Mouse (Mus musculus): ENCODE data around the gene Dedd2. TPM values are rescaled to one million over a fixed set of nuclear protein-coding genes. Genes with fewer than 3 reads are reported as not detected.

Gene Dedd2
- polyA plus RNA-seq, 1 experiment from 2014 or later = 11.2 TPM

DNA sequence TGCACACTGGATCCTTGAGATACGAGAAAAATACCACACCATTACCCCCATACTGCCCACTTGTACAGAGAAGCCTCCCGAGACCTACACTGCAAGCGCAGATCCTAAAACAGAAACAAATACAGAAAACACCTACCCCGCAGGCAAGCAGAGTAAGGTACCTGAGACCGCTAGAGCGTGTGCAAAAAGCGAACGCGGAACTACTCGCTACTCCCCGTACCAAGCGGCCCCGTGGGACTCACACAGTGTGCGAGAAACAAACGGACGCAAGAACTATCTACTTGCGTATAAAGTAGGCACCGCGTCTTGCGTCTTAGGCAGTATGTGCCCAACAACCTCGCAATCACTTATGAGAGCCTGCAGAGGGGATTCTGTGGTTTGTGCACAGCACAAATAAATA is 38.6 kb downstream of the Dedd2 start:
- Histone ChIP-seq H3K4me1 (peaks cover 19% of the 10 kb centered on the region), H3K36me3 (no peaks in the 10 kb centered on the region), H3K27me3 (peaks cover 80% of the 10 kb centered on the region), H3K9ac (no peak overlapping the region), H3K4me3 (0 out of 2 replicates have a peak overlapping the region, but pooled peaks have one; percentile 3), H3K9me3 (no peaks in the 10 kb centered on the region), H3K4me2 (no peak overlapping the region), H3K27ac (no peak overlapping the region)
- WGBS = 8% methylated on average over 21 of the region's 21 CpGs
- no peak for ATAC-seq (ENCODE audit: borderline replicate concordance, extremely low read depth, low FRiP score, low TSS enrichment)

DNA sequence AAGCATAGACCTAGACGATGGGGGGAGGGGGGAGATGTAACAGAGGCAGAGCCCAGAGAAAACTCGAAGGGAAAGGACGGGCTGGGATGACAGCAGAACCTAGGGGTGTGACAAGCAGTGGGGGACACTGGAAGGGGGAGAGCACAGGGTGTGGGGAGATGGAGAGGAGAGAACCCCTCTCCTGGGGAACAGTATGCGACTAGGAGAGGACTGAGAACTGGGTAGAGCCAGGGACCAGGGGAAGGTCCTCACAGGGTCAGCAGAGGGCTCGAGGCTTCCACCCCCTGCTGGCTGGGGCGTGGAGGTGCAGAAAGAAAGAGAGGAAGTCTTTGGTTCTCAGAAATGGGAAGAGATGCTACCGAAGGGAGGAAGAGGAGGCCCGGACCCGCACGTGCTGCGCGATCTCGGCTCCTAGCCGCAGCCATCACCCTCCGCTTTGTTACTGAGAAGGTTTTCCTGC is 39.1 kb downstream of the Dedd2 start:
- no peaks in the 10 kb centered on the region for H3K36me3 ChIP-seq
- H3K4me1 ChIP-seq = peaks cover 19% of the 10 kb centered on the region
- H3K9ac ChIP-seq = no peak overlapping the region
- H3K4me3 ChIP-seq = 0 out of 2 replicates have a peak overlapping the region, but pooled peaks have one; percentile 3
- no peak for ATAC-seq (ENCODE audit: borderline replicate concordance, extremely low read depth, low FRiP score, low TSS enrichment)
- 2% methylated on average over 4 of the region's 15 CpGs for WGBS
- no peaks in the 10 kb centered on the region for H3K9me3 ChIP-seq
- peaks cover 84% of the 10 kb centered on the region for H3K27me3 ChIP-seq
- H3K4me2 ChIP-seq = no peak overlapping the region
- no peak overlapping the region for H3K27ac ChIP-seq

DNA sequence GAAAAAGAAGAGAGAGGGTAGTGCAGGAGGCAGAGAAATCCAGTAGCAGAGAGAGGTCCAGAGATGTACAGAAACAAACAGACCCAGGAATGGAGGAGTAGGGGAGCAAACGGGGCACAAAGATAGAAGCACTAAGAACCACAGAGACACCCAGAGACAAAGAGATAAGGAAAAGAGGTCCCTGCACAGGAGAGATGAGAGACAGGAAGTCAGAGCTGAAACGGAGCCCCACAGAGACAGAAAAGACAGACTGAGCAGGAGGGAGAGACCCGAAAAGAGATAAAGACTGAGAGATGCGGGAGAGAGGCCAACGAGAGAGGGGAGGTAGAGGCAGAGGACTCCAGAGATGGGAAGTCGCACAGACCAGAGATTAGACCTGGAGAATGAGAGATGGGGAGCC is 39.9 kb downstream of the Dedd2 start:
- 7% methylated on average over 6 of the region's 6 CpGs for WGBS
- Histone ChIP-seq H3K27ac (no peak overlapping the region), H3K4me3 (no peak overlapping the region), H3K4me2 (no peak overlapping the region), H3K27me3 (peaks cover 92% of the 10 kb centered on the region), H3K36me3 (no peaks in the 10 kb centered on the region), H3K9ac (no peak overlapping the region), H3K9me3 (no peaks in the 10 kb centered on the region), H3K4me1 (peaks cover 19% of the 10 kb centered on the region)
- ATAC-seq (ENCODE audit: borderline replicate concordance, extremely low read depth, low FRiP score, low TSS enrichment) = no peak

DNA sequence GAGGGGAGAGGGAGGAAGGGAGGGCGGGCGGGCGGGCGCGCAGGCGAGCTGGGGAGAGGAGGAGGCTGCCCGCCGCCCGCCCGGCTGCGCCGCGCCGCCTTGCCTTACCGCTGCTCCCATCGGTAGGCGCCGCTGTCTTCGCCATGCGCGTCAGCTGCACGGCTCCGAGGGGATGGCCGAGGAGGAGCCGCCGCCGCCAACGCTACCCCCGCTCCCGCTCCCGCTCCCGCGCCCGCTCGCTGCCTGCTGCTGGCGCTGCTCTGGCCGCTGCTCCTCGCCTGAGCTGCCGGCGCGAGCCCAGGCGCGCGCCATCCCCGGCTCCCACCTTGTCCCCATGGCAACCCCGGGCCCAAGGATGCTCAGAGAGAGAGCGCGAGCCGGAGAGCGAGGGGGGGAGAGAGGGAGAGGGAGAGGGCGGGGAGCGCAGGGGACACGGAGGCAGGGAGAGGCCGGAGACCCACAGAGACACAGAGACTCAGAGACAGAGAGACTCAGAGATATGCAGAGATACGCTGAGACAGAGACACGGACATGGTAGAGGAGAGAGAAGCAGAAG is 40.7 kb downstream of the Dedd2 start, which contains the start of gene Pou2f2:
Gene Pou2f2 (minus strand): TSS at position 121 of the 556 bp plus-strand sequence.
- WGBS = under 1% methylated on average over 29 of the region's 56 CpGs
- peak; percentile 82 for ATAC-seq (ENCODE audit: borderline replicate concordance, extremely low read depth, low FRiP score, low TSS enrichment)

DNA sequence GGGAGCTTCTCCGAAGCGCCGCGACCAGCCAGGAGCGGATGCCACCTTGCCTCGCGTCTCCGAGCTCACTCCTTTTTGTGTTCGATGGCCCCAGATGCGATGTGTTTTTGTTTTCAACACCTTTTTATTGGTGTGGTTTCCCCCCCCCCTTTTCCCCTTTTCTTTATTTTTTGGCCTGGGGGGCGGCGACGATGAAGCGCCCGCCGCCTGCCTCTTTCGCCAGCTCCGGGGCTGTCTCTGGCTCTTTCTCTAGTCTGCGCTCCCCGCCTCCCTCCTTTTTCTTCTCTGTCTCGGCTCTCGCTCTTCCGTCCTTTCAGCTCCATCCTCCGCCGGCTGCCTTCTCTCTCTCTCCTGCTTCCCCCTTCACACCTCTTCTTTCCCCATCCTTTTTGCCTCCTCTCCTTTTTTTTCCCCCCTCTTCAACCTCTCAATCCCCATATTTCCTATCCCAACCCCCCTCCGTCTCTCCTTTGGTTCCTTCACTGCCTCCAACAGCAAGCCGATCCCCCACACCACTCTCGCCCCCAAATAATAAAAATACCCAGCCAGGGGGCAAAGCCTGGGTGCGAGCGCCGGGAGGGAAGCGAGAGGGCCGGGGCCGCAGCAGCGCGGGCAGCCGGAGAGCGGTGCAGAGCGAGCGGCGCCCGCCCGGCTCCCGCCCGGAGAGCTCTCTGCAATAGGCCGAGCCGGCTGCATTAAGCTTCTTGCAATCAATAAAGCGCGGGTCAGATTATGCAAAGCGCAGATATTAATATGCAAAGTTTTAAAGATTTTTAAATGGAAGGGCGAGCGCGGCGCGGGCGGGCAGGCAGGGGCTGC is 41.4 kb downstream of the Dedd2 start:
- ATAC-seq (ENCODE audit: borderline replicate concordance, extremely low read depth, low FRiP score, low TSS enrichment) = peak; percentile 66
- H3K4me1 ChIP-seq = peaks cover 19% of the 10 kb centered on the region
- peaks cover 94% of the 10 kb centered on the region for H3K27me3 ChIP-seq
- H3K27ac ChIP-seq = no peak overlapping the region
- peak overlapping the region; percentile 24; the same call in 1 of the 2 replicates for H3K9ac ChIP-seq
- no peaks in the 10 kb centered on the region for H3K36me3 ChIP-seq
- H3K9me3 ChIP-seq = no peaks in the 10 kb centered on the region
- WGBS = under 1% methylated on average over 56 of the region's 56 CpGs
- peak overlapping the region; percentile 76 for H3K4me2 ChIP-seq
- H3K4me3 ChIP-seq = peak overlapping the region; percentile 45

More for the DNA sequence above, 40.7 kb downstream of the Dedd2 start, which contains the start of gene Pou2f2:
- Histone ChIP-seq H3K4me2 (peak within 1 kb of the TSS; percentile 76), H3K27ac (no peak within 1 kb of the TSS), H3K27me3 (peaks cover 97% of the 10 kb centered on the region), H3K4me3 (peak within 1 kb of the TSS; percentile 45), H3K36me3 (no peaks in the 10 kb centered on the region), H3K9ac (peak within 1 kb of the TSS; percentile 24; the same call in 1 of the 2 replicates), H3K4me1 (peaks cover 19% of the 10 kb centered on the region), H3K9me3 (no peaks in the 10 kb centered on the region)

DNA sequence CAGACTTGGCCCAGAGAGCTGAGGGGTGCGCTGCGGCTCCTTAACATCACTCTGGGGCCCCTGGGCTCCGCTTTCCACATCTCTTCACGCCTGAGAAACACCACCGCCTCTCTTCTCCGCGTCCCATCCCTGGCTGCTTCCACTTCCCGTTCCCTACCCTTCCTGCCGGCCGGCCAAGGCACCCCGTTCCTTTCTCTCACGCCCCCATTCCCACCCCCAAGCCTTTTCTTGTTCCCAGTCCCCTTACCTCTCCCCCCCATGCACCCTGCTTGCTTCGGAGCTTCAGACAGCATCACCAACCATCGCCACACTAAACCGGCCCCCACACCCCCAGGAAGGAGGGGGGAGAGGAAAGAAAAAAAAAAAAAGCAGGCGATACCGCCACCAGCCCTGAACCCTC is 42.1 kb downstream of the Dedd2 start:
- no peaks in the 10 kb centered on the region for H3K36me3 ChIP-seq
- H3K4me3 ChIP-seq = peak overlapping the region; percentile 45
- peak overlapping the region; percentile 76 for H3K4me2 ChIP-seq
- H3K9me3 ChIP-seq = no peaks in the 10 kb centered on the region
- WGBS = 4% methylated on average over 17 of the region's 17 CpGs
- H3K27me3 ChIP-seq = peaks cover 87% of the 10 kb centered on the region
- H3K27ac ChIP-seq = no peak overlapping the region
- H3K9ac ChIP-seq = no peak overlapping the region
- ATAC-seq (ENCODE audit: borderline replicate concordance, extremely low read depth, low FRiP score, low TSS enrichment) = no peak
- H3K4me1 ChIP-seq = peaks cover 19% of the 10 kb centered on the region

DNA sequence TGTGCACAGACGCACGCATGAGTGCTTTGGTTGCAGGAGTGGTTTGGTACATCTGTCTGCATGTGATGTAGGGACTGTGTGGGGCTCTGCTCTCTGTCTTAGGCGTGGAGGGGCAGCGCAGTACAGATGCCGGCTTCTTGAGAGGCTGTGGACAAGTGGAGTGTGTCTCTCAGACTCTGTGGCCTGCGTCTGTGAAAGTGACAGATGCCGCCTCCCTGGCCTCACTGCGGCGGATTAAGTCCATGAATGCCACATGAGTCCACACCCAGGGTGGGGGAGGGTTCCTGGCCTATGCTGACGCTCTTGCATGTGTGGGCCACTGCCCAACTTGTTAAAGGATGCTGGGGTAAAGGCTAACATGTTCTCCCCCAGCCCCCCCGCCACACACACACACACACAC is 46.1 kb downstream of the Dedd2 start:
- H3K4me1 ChIP-seq = peaks cover 10% of the 10 kb centered on the region
- WGBS = 60% methylated on average over 11 of the region's 11 CpGs

DNA sequence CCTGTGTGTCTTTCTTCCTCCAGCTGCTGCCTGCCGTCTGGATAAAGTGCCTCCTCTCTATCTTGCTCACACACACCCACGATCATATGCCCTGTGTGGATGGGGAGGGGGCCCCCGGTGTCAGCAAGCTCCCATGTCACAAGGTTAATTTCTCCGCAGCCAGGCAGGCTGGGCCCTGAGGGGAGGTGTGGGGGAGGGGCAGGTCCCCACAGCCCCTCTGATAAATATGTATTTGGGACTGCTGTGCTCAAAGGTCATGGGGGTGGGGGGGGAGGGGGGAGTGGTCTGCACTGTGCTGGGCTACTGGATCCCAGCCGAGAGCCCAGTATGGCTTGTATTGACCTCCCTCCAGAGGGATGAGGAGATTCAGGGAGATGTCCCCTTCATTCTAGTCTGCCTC is 47.7 kb downstream of the Dedd2 start:
- Histone ChIP-seq H3K9ac (no peak overlapping the region), H3K27ac (no peak overlapping the region), H3K9me3 (no peaks in the 10 kb centered on the region), H3K4me3 (no peak overlapping the region), H3K4me1 (no peaks in the 10 kb centered on the region), H3K36me3 (no peaks in the 10 kb centered on the region), H3K27me3 (peaks cover 30% of the 10 kb centered on the region), H3K4me2 (no peak overlapping the region)
- WGBS = 23% methylated on average over 5 of the region's 5 CpGs
- ATAC-seq (ENCODE audit: borderline replicate concordance, extremely low read depth, low FRiP score, low TSS enrichment) = no peak

More for the DNA sequence above, 46.1 kb downstream of the Dedd2 start:
- ATAC-seq (ENCODE audit: borderline replicate concordance, extremely low read depth, low FRiP score, low TSS enrichment) = no peak
- Histone ChIP-seq H3K9me3 (no peaks in the 10 kb centered on the region), H3K27me3 (peaks cover 47% of the 10 kb centered on the region), H3K27ac (no peak overlapping the region), H3K4me2 (no peak overlapping the region), H3K9ac (no peak overlapping the region), H3K36me3 (no peaks in the 10 kb centered on the region), H3K4me3 (no peak overlapping the region)

DNA sequence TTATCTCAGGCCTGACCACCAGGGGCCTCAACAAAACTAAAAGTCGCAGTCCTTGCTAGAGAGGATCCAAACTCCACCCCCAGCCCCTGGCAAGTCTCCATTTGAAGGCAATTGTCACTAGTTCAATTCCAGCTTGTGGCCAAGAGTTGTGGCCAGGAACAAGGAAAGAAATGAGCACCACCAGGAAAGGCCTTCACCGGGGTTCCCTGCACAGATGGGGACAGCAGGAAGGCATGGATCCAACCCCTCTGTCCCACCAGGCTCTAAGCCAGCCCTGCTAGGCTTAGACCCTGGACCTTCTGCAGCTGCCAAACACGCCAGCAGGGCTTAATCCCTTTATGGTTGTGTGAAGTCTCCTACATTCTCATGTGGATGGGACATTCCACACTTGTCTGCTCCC is 49.8 kb downstream of the Dedd2 start:
- H3K4me3 ChIP-seq = no peak overlapping the region
- no peaks in the 10 kb centered on the region for H3K36me3 ChIP-seq
- 30% methylated on average over 3 of the region's 3 CpGs for WGBS
- ATAC-seq (ENCODE audit: borderline replicate concordance, extremely low read depth, low FRiP score, low TSS enrichment) = no peak
- H3K9ac ChIP-seq = no peak overlapping the region
- peaks cover 9% of the 10 kb centered on the region for H3K27me3 ChIP-seq
- no peak overlapping the region for H3K27ac ChIP-seq
- no peaks in the 10 kb centered on the region for H3K9me3 ChIP-seq
- no peak overlapping the region for H3K4me2 ChIP-seq
- H3K4me1 ChIP-seq = no peaks in the 10 kb centered on the region

DNA sequence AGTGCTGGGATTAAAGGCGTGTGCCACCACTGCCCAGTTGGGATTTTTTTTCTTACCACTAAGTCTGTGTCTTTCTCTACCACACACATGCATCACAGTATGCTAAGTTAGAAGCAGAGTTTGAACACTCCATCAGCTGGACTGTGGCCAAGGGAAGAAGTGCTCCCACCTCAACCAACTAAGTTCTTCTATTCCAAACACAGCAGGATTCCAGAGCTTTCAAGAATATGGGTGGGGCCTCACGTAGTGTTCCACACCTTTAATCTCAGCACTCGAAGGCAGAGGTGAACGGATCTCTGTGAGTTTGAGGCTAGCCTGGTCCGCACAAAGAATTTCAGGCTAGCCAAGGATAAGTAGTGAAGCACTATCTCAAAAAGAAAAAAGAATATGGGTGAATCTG is 54.3 kb downstream of the Dedd2 start:
- Histone ChIP-seq H3K27ac (no peak overlapping the region), H3K9ac (no peak overlapping the region), H3K4me1 (no peaks in the 10 kb centered on the region), H3K4me2 (no peak overlapping the region), H3K27me3 (peaks cover 5% of the 10 kb centered on the region; the same call in 1 of the 2 replicates), H3K9me3 (no peaks in the 10 kb centered on the region), H3K4me3 (no peak overlapping the region), H3K36me3 (no peaks in the 10 kb centered on the region)
- 62% methylated on average over 5 of the region's 5 CpGs for WGBS
- ATAC-seq (ENCODE audit: borderline replicate concordance, extremely low read depth, low FRiP score, low TSS enrichment) = no peak

DNA sequence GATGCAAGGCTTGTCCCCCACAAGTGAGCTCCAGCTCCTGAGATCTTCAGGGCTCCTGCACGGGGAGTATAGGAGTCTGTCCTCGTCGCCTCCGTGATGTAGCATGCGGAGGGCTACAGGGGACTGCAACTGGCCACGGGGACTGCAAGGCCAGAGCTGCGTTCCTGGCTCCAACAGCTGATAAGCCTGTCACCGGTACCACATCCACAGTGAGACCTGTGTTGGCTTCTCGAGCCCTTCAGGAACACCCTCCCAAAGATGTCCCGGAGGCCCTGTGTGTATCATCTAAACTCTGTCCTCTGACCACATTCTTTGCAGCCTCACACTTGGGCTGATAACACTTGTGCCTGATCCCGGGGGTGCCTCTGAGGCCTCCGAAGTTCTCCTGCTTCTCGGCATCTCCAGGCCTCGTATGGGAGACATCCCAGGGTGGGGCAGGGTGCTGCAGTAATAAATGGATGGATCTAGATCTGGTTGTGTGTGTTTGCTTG is 64.2 kb downstream of the Dedd2 start:
- peak; percentile 7; the same call in 1 of the 2 replicates for ATAC-seq (ENCODE audit: borderline replicate concordance, extremely low read depth, low FRiP score, low TSS enrichment)
- 15% methylated on average over 14 of the region's 14 CpGs for whole genome bisulfite sequencing

More for the DNA sequence above, 64.2 kb downstream of the Dedd2 start:
- Histone ChIP-seq H3K27ac (no peak overlapping the region), H3K27me3 (peaks cover 29% of the 10 kb centered on the region), H3K9me3 (no peaks in the 10 kb centered on the region), H3K9ac (no peak overlapping the region), H3K36me3 (no peaks in the 10 kb centered on the region), H3K4me3 (no peak overlapping the region), H3K4me1 (peaks cover 20% of the 10 kb centered on the region; the same call in 1 of the 2 replicates), H3K4me2 (no peak overlapping the region)
